In genomic region chr13:24685846-24686245, GRCm38 (mm10) we compare ENCODE assay signal across 20 mouse cellular contexts. TPM values are rescaled to one million over a fixed set of nuclear protein-coding genes. Genes with fewer than 3 reads are reported as not detected.
A peak's percentile ranks its signal among the peaks of the same experiment; 100 is the strongest.
DNase-seq lines count a peak whose midpoint lies in the region; ATAC-seq lines count a peak whose summit lies in the region.
"Had no signal": no experiment of that assay in that cellular context is flagged by ENCODE, and none has a peak within 500 bp of the region (broad histone marks: within the 10 kb centered on the region; RNA-seq: fewer than 3 reads in every experiment).

No protein-coding gene starts in this region.

- H3K9ac ChIP-seq in embryonic facial prominence, embryonic 12.5 days: no peak overlapping the region
- no peak overlapping the region for H3K9ac ChIP-seq in hindbrain, embryonic 15.5 days
- H3K9ac ChIP-seq in neural tube, embryonic 13.5 days: no peak overlapping the region
- H3K9ac ChIP-seq: heart, embryonic 12.5 days; limb, embryonic 12.5 days; liver, embryonic 15.5 days had no signal

- no peaks in the 10 kb centered on the region for H3K27me3 ChIP-seq in embryonic facial prominence, embryonic 12.5 days
- 0 out of 2 replicates have a peak, but pooled peaks cover 7% of the 10 kb centered on the region for H3K27me3 ChIP-seq in embryonic facial prominence, embryonic 10.5 days (replicated peaks; ENCODE audit: low read depth, poor library complexity, severe bottlenecking)
- H3K27me3 ChIP-seq in hindbrain, embryonic 15.5 days: no peaks in the 10 kb centered on the region
- no peaks in the 10 kb centered on the region for H3K27me3 ChIP-seq in hindbrain, embryonic 10.5 days (ENCODE audit: insufficient read depth, poor library complexity, severe bottlenecking)
- H3K27me3 ChIP-seq in neural tube, embryonic 13.5 days: no peaks in the 10 kb centered on the region
- H3K27me3 ChIP-seq: heart, embryonic 12.5 days; liver, embryonic 15.5 days had no signal

- ATAC-seq in embryonic facial prominence, embryonic 12.5 days (ENCODE audit: insufficient number of reproducible peaks, insufficient read depth, low FRiP score, low TSS enrichment): no peak
- ATAC-seq in hindbrain, embryonic 15.5 days (ENCODE audit: low FRiP score, low read depth): no peak
- ATAC-seq in neural tube, embryonic 13.5 days (ENCODE audit: low read depth): no peak
- ATAC-seq: intestine, embryonic 16.5 days; lung, postnatal 0 days had no signal

- no peaks in the 10 kb centered on the region for H3K36me3 ChIP-seq in embryonic facial prominence, embryonic 12.5 days
- no peaks in the 10 kb centered on the region for H3K36me3 ChIP-seq in embryonic facial prominence, embryonic 10.5 days (replicated peaks)
- H3K36me3 ChIP-seq in hindbrain, embryonic 15.5 days: peaks cover 11% of the 10 kb centered on the region
- H3K36me3 ChIP-seq in hindbrain, embryonic 10.5 days: no peaks in the 10 kb centered on the region
- peaks cover 16% of the 10 kb centered on the region; the same call in 1 of the 2 replicates for H3K36me3 ChIP-seq in neural tube, embryonic 13.5 days
- H3K36me3 ChIP-seq: limb, embryonic 12.5 days; liver, embryonic 15.5 days had no signal

- WGBS in embryonic facial prominence, embryonic 12.5 days: 66% methylated on average over 5 of the region's 5 CpGs
- WGBS in embryonic facial prominence, embryonic 10.5 days: 73% methylated on average over 5 of the region's 5 CpGs
- WGBS in hindbrain, embryonic 15.5 days: 72% methylated on average over 5 of the region's 5 CpGs
- WGBS in hindbrain, embryonic 10.5 days: 76% methylated on average over 5 of the region's 5 CpGs
- 68% methylated on average over 5 of the region's 5 CpGs for WGBS in neural tube, embryonic 13.5 days

- H3K4me1 ChIP-seq in embryonic facial prominence, embryonic 12.5 days: no peaks in the 10 kb centered on the region
- H3K4me1 ChIP-seq in embryonic facial prominence, embryonic 10.5 days: peaks cover 10% of the 10 kb centered on the region; the same call in 1 of the 2 replicates
- peaks cover 7% of the 10 kb centered on the region for H3K4me1 ChIP-seq in hindbrain, embryonic 15.5 days (replicated peaks)
- H3K4me1 ChIP-seq in hindbrain, embryonic 10.5 days (replicated peaks): 0 out of 2 replicates have a peak, but pooled peaks cover 3% of the 10 kb centered on the region
- H3K4me1 ChIP-seq in neural tube, embryonic 13.5 days (replicated peaks): peaks cover 13% of the 10 kb centered on the region
- H3K4me1 ChIP-seq: limb, embryonic 12.5 days had no signal

- no peak for DNase-seq in embryonic facial prominence, embryonic 10.5 days (ENCODE audit: low spot score)
- DNase-seq in hindbrain, embryonic 10.5 days (ENCODE audit: low spot score): no peak
- no peak for DNase-seq in neural tube, embryonic 10.5 days (ENCODE audit: extremely low spot score, low spot score)
- DNase-seq in layer of hippocampus, postnatal 25 days (ENCODE audit: extremely low spot score in 1 of 2, low spot score in 1 of 2): no peak
- DNase-seq: cerebellum, postnatal 25 days; heart, postnatal 4 days; layer of hippocampus, adult 9-11 months; midbrain, embryonic 14.5 days; thymus, postnatal 4 days had no signal

- no peaks in the 10 kb centered on the region for H3K9me3 ChIP-seq in embryonic facial prominence, embryonic 12.5 days
- H3K9me3 ChIP-seq in embryonic facial prominence, embryonic 10.5 days: no peaks in the 10 kb centered on the region
- no peaks in the 10 kb centered on the region for H3K9me3 ChIP-seq in hindbrain, embryonic 15.5 days
- no peaks in the 10 kb centered on the region for H3K9me3 ChIP-seq in hindbrain, embryonic 10.5 days
- H3K9me3 ChIP-seq in neural tube, embryonic 13.5 days: no peaks in the 10 kb centered on the region
- H3K9me3 ChIP-seq: heart, embryonic 12.5 days; limb, embryonic 12.5 days; liver, embryonic 15.5 days had no signal

- no peak overlapping the region for H3K4me2 ChIP-seq in embryonic facial prominence, embryonic 12.5 days (replicated peaks)
- no peak overlapping the region for H3K4me2 ChIP-seq in hindbrain, embryonic 15.5 days
- no peak overlapping the region for H3K4me2 ChIP-seq in neural tube, embryonic 13.5 days
- H3K4me2 ChIP-seq: heart, embryonic 12.5 days; limb, embryonic 12.5 days; liver, embryonic 15.5 days had no signal

- H3K27ac ChIP-seq in embryonic facial prominence, embryonic 12.5 days: 0 out of 2 replicates have a peak overlapping the region, but pooled peaks have one; percentile 3
- H3K27ac ChIP-seq in embryonic facial prominence, embryonic 10.5 days (replicated peaks): no peak overlapping the region
- 0 out of 2 replicates have a peak overlapping the region, but pooled peaks have one; percentile 72 for H3K27ac ChIP-seq in hindbrain, embryonic 15.5 days (replicated peaks)
- H3K27ac ChIP-seq in hindbrain, embryonic 10.5 days: no peak overlapping the region
- H3K27ac ChIP-seq in neural tube, embryonic 13.5 days (replicated peaks): peak overlapping the region; percentile 82; the same call in 1 of the 2 replicates
- H3K27ac ChIP-seq: limb, embryonic 12.5 days; liver, embryonic 15.5 days had no signal

- no peak overlapping the region for H3K4me3 ChIP-seq in embryonic facial prominence, embryonic 12.5 days
- H3K4me3 ChIP-seq in embryonic facial prominence, embryonic 10.5 days: no peak overlapping the region
- no peak overlapping the region for H3K4me3 ChIP-seq in hindbrain, embryonic 15.5 days
- H3K4me3 ChIP-seq in hindbrain, embryonic 10.5 days: no peak overlapping the region
- no peak overlapping the region for H3K4me3 ChIP-seq in neural tube, embryonic 13.5 days
- H3K4me3 ChIP-seq: erythroblast, embryonic 14.5 days; heart, embryonic 12.5 days; limb, embryonic 12.5 days; liver, embryonic 15.5 days had no signal

RNA-seq across cellular contexts. Expression of gene Armh2, which starts 55.2 kb away (rescaled TPM):
- polyA plus RNA-seq in embryonic facial prominence, embryonic 12.5 days (2016; fragmentation: Nextera tagmentation; extraction: Ambion mirVana): not detected in 2 replicates
- polyA plus RNA-seq in embryonic facial prominence, embryonic 10.5 days (2016; fragmentation: Nextera tagmentation; extraction: Ambion mirVana): 0.17 TPM in 1 of 2 replicates, not detected in the other
- polyA plus RNA-seq in hindbrain, embryonic 15.5 days (2015; fragmentation: Nextera tagmentation; extraction: Ambion mirVana): not detected in 2 replicates
- not detected in 2 replicates for polyA plus RNA-seq in hindbrain, embryonic 10.5 days (2016; fragmentation: Nextera tagmentation; extraction: Ambion mirVana)
- polyA plus RNA-seq in neural tube, embryonic 13.5 days (2015; fragmentation: Nextera tagmentation; extraction: Ambion mirVana): not detected in 2 replicates
- not detected for total RNA-seq in layer of hippocampus, postnatal 25 days (2021)
- total RNA-seq: gastrocnemius, postnatal 4 days; heart, postnatal 4 days; megakaryocyte progenitor cell, adult 5-6 weeks had no signal
- polyA plus RNA-seq: erythroblast, embryonic 14.5 days; heart, embryonic 12.5 days; intestine, embryonic 16.5 days; limb, embryonic 12.5 days; liver, embryonic 15.5 days; lung, postnatal 0 days; midbrain, embryonic 14.5 days had no signal

Comparison
In these comparisons a context has a peak if more than half of its experiments do, and no peak if none do; other contexts are left out.
1. H3K27ac ChIP-seq: peak in embryonic facial prominence, embryonic 12.5 days (single experiment), hindbrain, embryonic 15.5 days (single experiment) and neural tube, embryonic 13.5 days (single experiment); none in embryonic facial prominence, embryonic 10.5 days (single experiment) and hindbrain, embryonic 10.5 days (single experiment).